ENCODE assay signal across 8 mouse cellular contexts in genomic region chr16:18620601-18621361, GRCm38 (mm10). TPM values are rescaled to one million over a fixed set of nuclear protein-coding genes. Genes with fewer than 3 reads are reported as not detected.
A peak's percentile ranks its signal among the peaks of the same experiment; 100 is the strongest.
DNase-seq lines count a peak whose midpoint lies in the region; ATAC-seq and TF ChIP-seq lines count a peak whose summit lies in the region.

No protein-coding gene starts in this region.

- no peaks in the 10 kb centered on the region for H3K9me3 ChIP-seq in ES-E14 (ENCODE audit: control insufficient read depth, insufficient read depth, low read depth, low read length)
- no peaks in the 10 kb centered on the region for H3K9me3 ChIP-seq in embryonic facial prominence, embryonic 14.5 days (ENCODE audit: control insufficient read depth, low read length)
- H3K9me3 ChIP-seq in hindbrain, embryonic 15.5 days: no peaks in the 10 kb centered on the region
- H3K9me3 ChIP-seq in liver, embryonic 14.5 days (ENCODE audit: control insufficient read depth, low read length): no peaks in the 10 kb centered on the region

- H3K4me1 ChIP-seq in ES-E14 (ENCODE audit: control insufficient read depth in 2 of 2, insufficient read depth in 2 of 2, low read length in 2 of 2, poor library complexity in 1 of 2): peaks cover 0 to 11% of the 10 kb centered on the region in 2 experiments; a peak in 1 of 4 replicates
- H3K4me1 ChIP-seq in embryonic facial prominence, embryonic 14.5 days (ENCODE audit: control insufficient read depth, insufficient read depth, low read length): peaks cover 13% of the 10 kb centered on the region; the same call in 1 of the 2 replicates
- peaks cover 28% of the 10 kb centered on the region for H3K4me1 ChIP-seq in hindbrain, embryonic 15.5 days (replicated peaks)
- H3K4me1 ChIP-seq in liver, embryonic 14.5 days (replicated peaks; ENCODE audit: control insufficient read depth in 2 of 2, insufficient read depth in 2 of 2, low read length in 1 of 2): peaks cover 0 to 5% of the 10 kb centered on the region in 2 experiments; a peak in 2 of 4 replicates
- peaks cover 15% of the 10 kb centered on the region for H3K4me1 ChIP-seq in small intestine, adult 2 months (ENCODE audit: control insufficient read depth, insufficient read depth, insufficient read length, low read length)

- peaks cover 80% of the 10 kb centered on the region for H3K27me3 ChIP-seq in embryonic facial prominence, embryonic 14.5 days (replicated peaks; ENCODE audit: control insufficient read depth, insufficient read depth, low read length)
- peaks cover 87% of the 10 kb centered on the region for H3K27me3 ChIP-seq in hindbrain, embryonic 15.5 days
- H3K27me3 ChIP-seq in liver, embryonic 14.5 days (ENCODE audit: control insufficient read depth, insufficient read depth, low read length): peaks cover 71% of the 10 kb centered on the region
- H3K27me3 ChIP-seq in small intestine, adult 2 months (ENCODE audit: control insufficient read depth, insufficient read depth, low read length): no peaks in the 10 kb centered on the region; the same call in 1 of the 2 replicates

- peak overlapping the region; percentile 93 for H3K4me2 ChIP-seq in embryonic facial prominence, embryonic 14.5 days (ENCODE audit: low read depth, low read length)
- peak overlapping the region; percentile 72 for H3K4me2 ChIP-seq in hindbrain, embryonic 15.5 days
- peak overlapping the region; percentile 43 for H3K4me2 ChIP-seq in liver, embryonic 14.5 days (ENCODE audit: low read depth)

- ATAC-seq in cerebellum, adult (ENCODE audit: insufficient number of reproducible peaks, low FRiP score, low TSS enrichment): peak; percentile 24; the same call in 1 of the 2 replicates
- peak; percentile 23 for ATAC-seq in embryonic facial prominence, embryonic 14.5 days (ENCODE audit: low read depth)
- ATAC-seq in hindbrain, embryonic 15.5 days (ENCODE audit: low FRiP score, low read depth): peak; percentile 13; the same call in 1 of the 2 replicates
- ATAC-seq in liver, embryonic 14.5 days (ENCODE audit: insufficient read depth): no peak

- TF ChIP-seq POLR2A in small intestine, adult 2 months (IDR thresholded peaks at IDR 0.05; ENCODE audit: low read depth, low read length): no peak

- H3K9ac ChIP-seq in ES-E14 (ENCODE audit: insufficient read depth, low read depth, low read length, poor library complexity, severe bottlenecking): peak overlapping the region; percentile 59
- H3K9ac ChIP-seq in embryonic facial prominence, embryonic 14.5 days (ENCODE audit: low read depth, low read length): peak overlapping the region; percentile 55
- H3K9ac ChIP-seq in hindbrain, embryonic 15.5 days: peak overlapping the region; percentile 26
- H3K9ac ChIP-seq in liver, embryonic 14.5 days (replicated peaks): no peak overlapping the region

- no peaks in the 10 kb centered on the region for H3K36me3 ChIP-seq in ES-E14 (ENCODE audit: control insufficient read depth, insufficient read depth, low read length, poor library complexity, severe bottlenecking)
- peaks cover 33% of the 10 kb centered on the region for H3K36me3 ChIP-seq in embryonic facial prominence, embryonic 14.5 days (ENCODE audit: control insufficient read depth, insufficient read depth, low read length)
- H3K36me3 ChIP-seq in hindbrain, embryonic 15.5 days: peaks cover 32% of the 10 kb centered on the region
- H3K36me3 ChIP-seq in liver, embryonic 14.5 days (replicated peaks; ENCODE audit: control insufficient read depth, insufficient read depth, low read depth): no peaks in the 10 kb centered on the region
- peaks cover 60% of the 10 kb centered on the region for H3K36me3 ChIP-seq in small intestine, adult 2 months (ENCODE audit: control insufficient read depth, insufficient read depth, low read length)

- H3K27ac ChIP-seq in ES-E14 (ENCODE audit: insufficient read depth, low read depth, low read length, poor library complexity, severe bottlenecking): no peak overlapping the region
- no peak overlapping the region for H3K27ac ChIP-seq in embryonic facial prominence, embryonic 14.5 days (replicated peaks; ENCODE audit: low read depth, low read length)
- no peak overlapping the region for H3K27ac ChIP-seq in hindbrain, embryonic 15.5 days (replicated peaks)
- H3K27ac ChIP-seq in liver, embryonic 14.5 days: no peak overlapping the region
- H3K27ac ChIP-seq in small intestine, adult 2 months (ENCODE audit: insufficient read depth, low read depth, low read length): no peak overlapping the region

- no peak for DNase-seq in cerebellum, postnatal 4 days (ENCODE audit: low spot score in 2 of 2)
- no peak for DNase-seq in ES-E14 (ENCODE audit: low read depth, low spot score)
- DNase-seq in embryonic facial prominence, embryonic 14.5 days (ENCODE audit: low spot score): no peak
- DNase-seq in liver, embryonic 14.5 days (ENCODE audit: low read depth in 3 of 3, low spot score in 3 of 3): no peak
- DNase-seq in spleen, adult 12 weeks (ENCODE audit: low spot score): no peak

- WGBS in embryonic facial prominence, embryonic 14.5 days: 4% methylated on average over 15 of the region's 74 CpGs
- WGBS in hindbrain, embryonic 15.5 days: 3% methylated on average over 74 of the region's 74 CpGs
- WGBS in liver, embryonic 14.5 days (ENCODE audit: insufficient replicate concordance): 1% methylated on average over 74 of the region's 74 CpGs
- 33% methylated on average over 74 of the region's 74 CpGs for WGBS in small intestine, adult 2 months

- TF ChIP-seq CTCF in liver, embryonic 14.5 days (IDR thresholded peaks at IDR 0.05; ENCODE audit: low read depth): no peak
- no peak for TF ChIP-seq CTCF in small intestine, adult 2 months (IDR thresholded peaks at IDR 0.05; ENCODE audit: extremely low read depth, insufficient read length, insufficient replicate concordance, low read depth, low read length)

- peak overlapping the region; percentile 57 to 75 for H3K4me3 ChIP-seq in ES-E14 (ENCODE audit: insufficient read depth in 1 of 2, low read depth in 1 of 2, low read length in 2 of 2, poor library complexity in 1 of 2, severe bottlenecking in 1 of 2)
- peak overlapping the region; percentile 50 for H3K4me3 ChIP-seq in embryonic facial prominence, embryonic 14.5 days (ENCODE audit: low read depth, low read length)
- H3K4me3 ChIP-seq in hindbrain, embryonic 15.5 days: peak overlapping the region; percentile 33
- H3K4me3 ChIP-seq in liver, embryonic 14.5 days (ENCODE audit: insufficient read depth in 1 of 2, low read depth in 2 of 2, low read length in 2 of 2): peak overlapping the region; percentile 16 to 29; a peak in 3 of 4 replicates
- H3K4me3 ChIP-seq in small intestine, adult 2 months (ENCODE audit: low read depth, low read length): peak overlapping the region; percentile 29; the same call in 1 of the 2 replicates

- TF ChIP-seq EP300 in liver, embryonic 14.5 days (IDR thresholded peaks at IDR 0.05; ENCODE audit: low read depth): no peak

- in situ Hi-C loops in ES-E14 (cut with MboI; ENCODE audit: low sequenced_read_pairs in 2 of 2, unreplicated experiment in 2 of 2): loop anchor here in 1 of 2 experiments (5.0 to 25.0 kb wide), 3 partner anchors 38 to 808 kb away; no protein-coding TSS in a partner anchor

TF ChIP-seq in ES-E14, 5 proteins besides CTCF, POLR2A, EP300 and RAD21:
- no peak for TF ChIP-seq CHD2 (IDR thresholded peaks at IDR 0.05; ENCODE audit: low read depth, low read length)
- no peak for TF ChIP-seq HCFC1 (IDR thresholded peaks at IDR 0.05; ENCODE audit: borderline replicate concordance, insufficient read depth, low read length)
TF ChIP-seq in ES-E14: peak in this region for 0.

RNA-seq across cellular contexts. Expression of gene Gp1bb, which starts 1.4 kb away (rescaled TPM):
- total RNA-seq in ES-E14 (2012; rRNA removed): 0.11 TPM in 1 of 2 replicates, not detected in the other
- 3.0 and 3.1 TPM in 2 replicates for polyA plus RNA-seq in embryonic facial prominence, embryonic 14.5 days (2014; fragmentation: Nextera tagmentation; extraction: Ambion mirVana)
- polyA plus RNA-seq in hindbrain, embryonic 15.5 days (2015; fragmentation: Nextera tagmentation; extraction: Ambion mirVana): 11.8 and 14.8 TPM in 2 replicates
- polyA plus RNA-seq in liver, embryonic 14.5 days (2012; rRNA removed): 15.0 and 27.9 TPM in 2 replicates
- polyA plus RNA-seq in liver, embryonic 14.5 days (2014; fragmentation: Nextera tagmentation; extraction: Ambion mirVana): 23.6 and 32.2 TPM in 2 replicates
- polyA plus RNA-seq in small intestine, adult 2 months (2012; rRNA removed): 35.8 and 580 TPM in 2 replicates

RNA-seq across cellular contexts. Expression of gene Gm49601, which starts 5.4 kb away (rescaled TPM):
- 0.85 and 1.7 TPM in 2 replicates for total RNA-seq in ES-E14 (2012; rRNA removed)
- polyA plus RNA-seq in embryonic facial prominence, embryonic 14.5 days (2014; fragmentation: Nextera tagmentation; extraction: Ambion mirVana): 2.4 and 2.6 TPM in 2 replicates
- 14.8 and 18.8 TPM in 2 replicates for polyA plus RNA-seq in hindbrain, embryonic 15.5 days (2015; fragmentation: Nextera tagmentation; extraction: Ambion mirVana)
- 0.54 and 0.63 TPM in 2 replicates for polyA plus RNA-seq in liver, embryonic 14.5 days (2012; rRNA removed)
- not detected in 2 replicates for polyA plus RNA-seq in liver, embryonic 14.5 days (2014; fragmentation: Nextera tagmentation; extraction: Ambion mirVana)
- polyA plus RNA-seq in small intestine, adult 2 months (2012; rRNA removed): 22.7 and 156 TPM in 2 replicates

RNA-seq across cellular contexts. Expression of gene Sept5, which starts 9.0 kb away (rescaled TPM):
- 0.74 and 3.0 TPM in 2 replicates for total RNA-seq in ES-E14 (2012; rRNA removed)
- polyA plus RNA-seq in embryonic facial prominence, embryonic 14.5 days (2014; fragmentation: Nextera tagmentation; extraction: Ambion mirVana): 34.1 and 43.5 TPM in 2 replicates
- 192 and 212 TPM in 2 replicates for polyA plus RNA-seq in hindbrain, embryonic 15.5 days (2015; fragmentation: Nextera tagmentation; extraction: Ambion mirVana)
- 2.0 and 2.2 TPM in 2 replicates for polyA plus RNA-seq in liver, embryonic 14.5 days (2012; rRNA removed)
- polyA plus RNA-seq in liver, embryonic 14.5 days (2014; fragmentation: Nextera tagmentation; extraction: Ambion mirVana): 1.6 and 1.9 TPM in 2 replicates
- 64.1 and 381 TPM in 2 replicates for polyA plus RNA-seq in small intestine, adult 2 months (2012; rRNA removed)

RNA-seq across cellular contexts. Expression of gene Tbx1, which starts 30.3 kb away (rescaled TPM):
- total RNA-seq in ES-E14 (2012; rRNA removed): 0.11 and 0.27 TPM in 2 replicates
- polyA plus RNA-seq in embryonic facial prominence, embryonic 14.5 days (2014; fragmentation: Nextera tagmentation; extraction: Ambion mirVana): 10.5 and 12.4 TPM in 2 replicates
- polyA plus RNA-seq in hindbrain, embryonic 15.5 days (2015; fragmentation: Nextera tagmentation; extraction: Ambion mirVana): 1.1 and 1.2 TPM in 2 replicates
- polyA plus RNA-seq in liver, embryonic 14.5 days (2012; rRNA removed): 0.02 TPM in 1 of 2 replicates, not detected in the other
- polyA plus RNA-seq in liver, embryonic 14.5 days (2014; fragmentation: Nextera tagmentation; extraction: Ambion mirVana): not detected in 2 replicates
- polyA plus RNA-seq in small intestine, adult 2 months (2012; rRNA removed): 2.6 and 8.3 TPM in 2 replicates

Comparison
In these comparisons a context has a peak if more than half of its experiments do, and no peak if none do; other contexts are left out.
1. H3K4me2 ChIP-seq: peak in every context shown above with its lines; median percentile 93 in embryonic facial prominence, embryonic 14.5 days; 72 in hindbrain, embryonic 15.5 days; 43 in liver, embryonic 14.5 days.
2. RNA of gene Sept5, which starts 9.0 kb away (polyA plus RNA-seq): 64.1 to 381 TPM in small intestine, adult 2 months, 192 to 212 TPM in hindbrain, embryonic 15.5 days and 34.1 to 43.5 TPM in embryonic facial prominence, embryonic 14.5 days; 1.6 to 2.2 TPM in liver, embryonic 14.5 days; every median in the first group is over 10 times any median in the second.
3. Peak in every context shown above with its lines, with median percentiles within 50 percentile points of each other: H3K4me3 ChIP-seq.